Mouse (Mus musculus) MEL (cell line): Measurements from ENCODE around the gene Ccdc107.

Experiments
- CTCF ChIP-seq, 3 experiments: IDR thresholded peaks in 2 of 3; conservative IDR thresholded peaks in 1 of 3; 2 replicates each; pipeline ENCODE4 v1.5.1; 2011 to 2012; ENCODE audit warnings: low read length in 3 of 3, low read depth in 2 of 3, mild to moderate bottlenecking in 2 of 3, improper control_type of control experiment in 1 of 3, inconsistent platforms in 1 of 3, mixed read lengths in 1 of 3, moderate library complexity in 1 of 3; ENCODE audit not compliant: control insufficient read depth in 1 of 3, insufficient read depth in 1 of 3, poor library complexity in 1 of 3, severe bottlenecking in 1 of 3
- GATA1 ChIP-seq: IDR thresholded peaks from 2 replicates; pipeline ENCODE4 v1.6.1; 2011; ENCODE audit warnings: low read depth, low read length, improper control_type of control experiment
- HCFC1 ChIP-seq: IDR thresholded peaks from 2 replicates; pipeline ENCODE4 v1.6.1; 2012; ENCODE audit warnings: low read depth, mild to moderate bottlenecking, inconsistent platforms, low read length, improper control_type of control experiment, moderate library complexity
- KAT2A ChIP-seq: conservative IDR thresholded peaks from 2 replicates; pipeline ENCODE4 v1.6.1; 2012; ENCODE audit warnings: low read depth, low read length, improper control_type of control experiment, inconsistent platforms
- MAFK ChIP-seq: IDR thresholded peaks from 2 replicates; pipeline ENCODE4 v1.6.1; 2011; ENCODE audit warnings: low read depth, mild to moderate bottlenecking, low read length, improper control_type of control experiment, borderline replicate concordance
- MEF2A ChIP-seq: IDR thresholded peaks from 2 replicates; pipeline ENCODE4 v1.6.1; 2014; ENCODE audit warnings: low read depth, mild to moderate bottlenecking, inconsistent platforms, low read length, improper control_type of control experiment; ENCODE audit not compliant: poor library complexity, insufficient replicate concordance, severe bottlenecking; ENCODE audit errors: extremely low read depth
- POLR2A ChIP-seq, 2 experiments: IDR thresholded peaks; 2 replicates each; pipeline ENCODE4 v1.6.1; 2011 to 2012; ENCODE audit warnings: low read length in 2 of 2, mild to moderate bottlenecking in 2 of 2, control low read depth in 1 of 2, improper control_type of control experiment in 1 of 2, low read depth in 1 of 2, moderate library complexity in 1 of 2; ENCODE audit not compliant: control insufficient read depth in 1 of 2, insufficient read depth in 1 of 2, poor library complexity in 1 of 2
- TAL1 ChIP-seq: IDR thresholded peaks from 2 replicates; pipeline ENCODE4 v1.6.1; 2012; ENCODE audit warnings: mild to moderate bottlenecking, inconsistent platforms, low read length, moderate library complexity, mixed read lengths

GRCm38 (mm10) chr4:43493846-43494240 is 1.1 kb downstream of the Ccdc107 start:
- TF ChIP-seq HCFC1 (no peak; the same call in 1 of the 2 replicates), MEF2A (no peak), GATA1 (no peak), POLR2A (IDR thresholded peaks at IDR 0.05; ENCODE audit: control insufficient read depth in 1 of 2, insufficient read depth in 1 of 2, low read depth in 1 of 2, low read length in 2 of 2, poor library complexity in 1 of 2) (no peak), MAFK (no peak), TAL1 (no peak), KAT2A (no peak), CTCF (IDR thresholded peaks at IDR 0.05 in 2 of 3, conservative IDR thresholded peaks at IDR 0.05 in 1 of 3; ENCODE audit: control insufficient read depth in 1 of 3, insufficient read depth in 1 of 3, low read depth in 2 of 3, low read length in 3 of 3, poor library complexity in 1 of 3, severe bottlenecking in 1 of 3) (no peak)
